Mouse (Mus musculus) leukemia stem cell, adult 10-12 weeks (primary cell): Measurements from ENCODE around the gene Blm. TPM values are rescaled to one million over a fixed set of nuclear protein-coding genes. Genes with fewer than 3 reads are reported as not detected.

Experiments
- polyA plus RNA-seq: library from polyadenylated mRNA; stranded (reverse); fragments of >175 nt; gene quantifications from 2 replicates; pipeline ENCODE4 v1.2.3, GENCODE M21; 2012; ENCODE audit warnings: low replicate concordance

The Blm gene
- polyA plus RNA-seq: 53.8 and 66.9 TPM in 2 replicates

GRCm38 (mm10) chr7:80535009-80535744 lies at the start of gene Blm:
Gene Blm, minus strand, starts transcription at chr7:80535119.

DNA sequence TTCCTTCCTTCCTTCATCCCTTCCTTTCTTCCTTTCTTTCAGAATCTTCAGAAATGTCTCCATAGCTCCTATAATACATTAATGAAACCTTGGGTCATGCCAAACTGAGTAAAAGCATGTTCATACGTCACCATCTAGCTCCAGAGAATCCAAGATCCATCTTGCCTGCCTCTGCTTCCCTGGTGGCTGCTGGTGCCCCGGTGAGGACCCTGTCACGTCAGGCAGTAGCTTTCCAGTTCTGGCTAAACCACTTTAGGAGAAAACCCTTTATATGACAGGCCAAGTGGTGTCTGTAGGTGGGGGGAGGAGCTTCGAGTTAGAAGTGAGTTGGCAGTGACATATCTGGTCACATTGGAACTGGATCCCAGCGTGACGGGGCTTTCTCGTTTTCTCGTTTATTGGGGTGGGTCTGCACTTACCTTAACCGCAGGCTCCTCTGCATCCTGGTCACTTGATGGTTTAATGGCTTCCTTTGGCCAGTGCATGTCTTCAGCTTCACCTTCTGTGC lies 129.7 kb downstream of the Blm start, which contains the start of gene Furin:
TSS of gene Furin (minus strand) at position 249 of the 508 bp plus-strand sequence.

Other genes with a start within 250 kb of the Blm start
- gene Prc1, start 240.7 kb downstream of the Blm start, polyA plus RNA-seq: 10.0 and 31.0 TPM in 2 replicates
- gene Rccd1, start 210.7 kb downstream of the Blm start, polyA plus RNA-seq: 5.7 and 11.4 TPM in 2 replicates
- gene Unc45a, start 194.1 kb downstream of the Blm start, polyA plus RNA-seq: 31.9 and 73.7 TPM in 2 replicates
- gene Hddc3, start 192.0 kb downstream of the Blm start, polyA plus RNA-seq: 2.0 and 13.3 TPM in 2 replicates
- 19.0 and 19.2 TPM in 2 replicates for gene Man2a2, start 163.7 kb downstream of the Blm start, polyA plus RNA-seq
- 20.7 and 21.0 TPM in 2 replicates for gene Fes, start 147.2 kb downstream of the Blm start, polyA plus RNA-seq
- gene Furin, start 129.7 kb downstream of the Blm start, polyA plus RNA-seq: 197 and 227 TPM in 2 replicates
- 13.4 and 39.7 TPM in 2 replicates for gene Crtc3, start 153.8 kb upstream of the Blm start, polyA plus RNA-seq